Mouse (Mus musculus) urinary bladder, postnatal 4 days (tissue): ENCODE data around the gene Cd70.

Experiments
- DNase-seq, 2 experiments: peaks; one replicate each; pipeline ENCODE4 v3.0.0; 2021 to 2022; ENCODE audit warnings: low spot score in 2 of 2

Gene Cd70

GRCm38 (mm10) chr17:57098321-57098720 is 51.3 kb downstream of the Cd70 start:
- DNase-seq, result no peak

GRCm38 (mm10) chr17:57096623-57096920 is 53.0 kb downstream of the Cd70 start:
- peak; percentile 74 to 88 for DNase-seq
